Mouse (Mus musculus) v-Abl transformed pro-B cells (cell line): ENCODE data around the gene Kif19a.

ENCODE experiments used
- in situ Hi-C, 2 experiments: fragments of 400-800 bp; cut with MboI; formaldehyde crosslinking; loops; one replicate each; pipeline ENCODE4 v1.15.1; 2025; ENCODE audit not compliant: unreplicated experiment in 2 of 2

Gene Kif19a

DNA sequence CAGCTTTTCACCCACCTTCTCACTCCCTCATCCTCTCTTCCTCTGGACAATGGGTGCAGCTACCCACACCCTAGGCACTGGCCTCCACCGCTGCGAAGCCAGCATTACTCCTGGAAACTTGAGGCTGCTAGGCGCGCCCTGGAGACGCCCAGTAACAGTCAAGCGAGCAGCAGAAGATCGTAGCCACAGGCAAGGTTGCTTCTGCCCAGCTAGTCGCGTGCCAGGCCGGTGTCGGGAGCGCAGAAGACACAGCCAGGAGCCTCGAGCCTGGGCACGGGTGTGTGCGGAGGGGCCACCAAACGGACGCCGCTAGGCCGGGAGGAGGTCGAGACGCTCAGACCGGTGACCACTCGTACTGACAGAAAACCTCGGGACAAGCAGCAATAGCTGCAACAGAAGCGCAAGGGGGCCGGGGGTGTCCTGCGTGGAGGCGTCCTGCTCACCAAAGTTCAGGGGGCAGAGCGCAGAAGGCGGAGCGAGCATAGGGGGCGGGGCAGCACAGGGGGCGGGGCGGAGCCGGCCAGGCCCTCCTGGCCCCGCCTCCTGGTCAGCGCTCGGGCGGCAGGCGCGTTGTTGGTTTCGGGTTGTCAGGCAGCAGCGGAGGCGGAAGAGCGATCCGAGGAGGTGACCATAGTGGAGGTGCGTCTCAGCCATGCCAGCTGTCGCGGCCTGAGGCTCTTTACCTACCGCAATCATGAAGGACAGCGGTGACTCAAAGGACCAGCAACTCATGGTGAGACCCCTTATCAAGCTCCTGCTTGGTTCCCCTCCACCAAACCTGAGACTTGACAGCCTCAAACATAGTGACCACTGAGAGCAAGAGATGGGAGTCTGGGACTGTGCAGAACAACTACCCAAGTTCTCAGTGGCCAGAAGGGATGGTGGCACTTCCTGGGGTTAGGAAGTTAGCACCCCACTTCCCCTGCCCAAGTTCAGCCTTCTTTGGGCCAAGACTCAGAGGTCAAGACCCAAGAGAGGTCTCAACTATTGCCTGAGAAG is at the start of gene Kif19a:
Gene Kif19a, plus strand, starts transcription at position 569 of the 999 bp plus-strand sequence.
- in situ Hi-C loops = no loop called here

DNA sequence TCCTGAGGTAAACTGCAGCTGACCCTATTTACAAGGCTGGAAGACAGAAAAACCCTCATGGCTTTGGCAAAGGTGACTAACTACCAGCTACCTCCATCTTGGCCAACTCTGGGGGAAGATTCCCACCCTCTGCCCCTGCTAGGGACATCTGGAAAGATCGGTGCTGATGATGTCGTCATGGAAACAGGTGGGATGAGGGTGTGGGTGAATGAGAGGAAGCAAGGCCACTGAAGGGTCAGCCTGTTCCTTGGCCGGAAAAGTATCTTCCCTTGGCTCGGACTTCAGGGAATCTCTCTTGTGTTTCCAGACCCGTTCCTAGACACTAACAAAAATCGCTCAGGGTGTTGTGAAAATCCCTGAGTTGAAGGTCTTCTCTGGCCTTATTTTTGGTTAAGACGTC is 49.7 kb upstream of the Kif19a start:
- in situ Hi-C loops = no loop called here

DNA sequence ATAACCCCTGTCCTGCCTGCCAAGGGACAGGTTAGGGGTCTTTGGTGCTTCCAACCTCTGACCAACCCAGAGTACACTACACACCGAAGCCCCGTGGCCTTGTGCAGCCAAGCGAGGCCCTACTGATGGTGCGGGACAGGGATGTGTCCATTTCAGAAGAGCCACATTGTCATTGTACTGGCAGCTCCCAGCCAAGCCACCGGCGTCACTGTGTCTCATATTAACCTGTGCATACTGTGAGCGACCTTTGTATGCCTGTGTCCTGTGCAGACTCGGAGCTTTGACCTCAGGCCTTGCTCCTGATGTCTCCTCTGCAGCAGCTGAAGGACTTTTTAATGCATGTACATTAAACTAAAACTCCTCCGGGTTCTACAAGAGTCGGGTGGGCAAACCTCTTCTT is 44.7 kb upstream of the Kif19a start:
- in situ Hi-C loops = no loop called here

DNA sequence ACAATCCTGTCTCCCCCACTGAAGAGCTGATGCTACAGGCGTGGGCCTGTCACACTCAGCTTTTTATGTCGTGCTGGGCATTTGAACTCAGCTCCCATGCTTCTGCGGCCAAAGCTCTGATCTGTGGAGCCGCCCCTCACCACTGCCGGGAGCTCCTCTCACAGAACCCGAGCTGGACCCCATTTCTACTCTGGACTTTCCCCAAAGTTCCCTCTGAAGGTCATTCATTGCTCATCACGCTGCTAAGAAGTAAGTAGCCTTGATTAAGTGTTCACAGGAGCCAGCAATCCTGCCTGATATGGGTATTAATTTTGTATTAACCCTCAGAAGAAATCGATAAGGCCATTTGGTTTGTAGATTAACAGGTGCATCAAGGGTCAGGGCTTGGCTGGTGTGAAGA is 42.8 kb upstream of the Kif19a start:
- in situ Hi-C loops = no loop called here

DNA sequence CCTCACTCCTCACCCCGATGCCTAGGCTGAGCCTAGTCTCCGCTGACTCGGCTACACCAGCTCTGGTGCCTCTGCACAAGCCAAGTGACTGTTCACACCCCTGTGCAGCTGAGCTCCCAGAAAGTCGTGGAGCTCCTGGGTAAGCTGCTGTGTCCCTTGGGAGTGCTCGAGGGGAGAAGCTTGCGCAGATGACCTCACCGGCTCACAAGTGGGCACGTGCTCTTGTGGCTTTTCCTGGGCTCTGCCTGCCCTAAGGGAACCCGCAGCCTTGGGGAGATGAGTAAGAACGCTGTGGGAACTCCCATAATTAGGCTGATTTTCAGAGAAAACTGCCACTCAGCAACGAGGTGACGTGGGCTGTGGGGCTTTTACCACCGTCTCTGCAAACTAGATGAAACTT is 42.2 kb upstream of the Kif19a start:
- in situ Hi-C loops = no loop called here

DNA sequence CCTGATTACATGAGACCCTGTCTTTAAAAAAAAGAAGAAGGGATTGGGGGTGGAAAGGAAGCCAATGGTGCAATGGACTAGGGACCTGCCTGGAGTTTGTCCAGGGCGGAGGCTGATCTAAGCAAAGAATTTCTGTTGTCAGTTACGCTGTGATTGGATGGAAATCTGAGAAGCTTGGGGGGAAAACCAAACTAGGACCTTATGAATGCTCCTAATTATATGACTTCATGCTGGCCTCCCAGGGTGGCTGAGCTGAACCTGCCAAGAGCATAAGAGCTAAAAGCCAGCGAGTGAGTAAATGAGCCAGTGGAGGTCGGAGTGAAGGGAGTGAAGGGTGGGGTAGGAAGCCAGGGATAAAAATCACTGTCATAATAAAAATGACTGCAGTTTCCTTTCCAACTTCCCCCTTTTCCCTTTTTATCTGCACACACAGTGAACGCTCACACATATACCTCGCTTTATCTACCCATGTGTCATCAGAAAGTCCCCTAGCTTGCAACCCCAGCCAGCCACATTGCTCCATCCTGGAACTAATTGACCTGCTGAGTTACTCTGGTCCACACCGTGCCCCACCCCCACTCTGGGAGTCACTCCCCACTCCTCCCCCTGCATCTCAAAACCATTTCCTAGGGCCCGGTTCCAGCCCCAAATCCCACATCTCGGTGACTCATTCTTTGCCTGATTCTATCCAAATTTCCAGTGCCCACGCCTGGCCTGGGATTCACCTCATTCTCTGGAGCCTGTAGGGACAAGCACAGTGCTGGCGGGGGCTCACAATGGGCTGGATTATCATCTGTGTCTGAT is 40.2 kb upstream of the Kif19a start:
- in situ Hi-C loops = no loop called here

DNA sequence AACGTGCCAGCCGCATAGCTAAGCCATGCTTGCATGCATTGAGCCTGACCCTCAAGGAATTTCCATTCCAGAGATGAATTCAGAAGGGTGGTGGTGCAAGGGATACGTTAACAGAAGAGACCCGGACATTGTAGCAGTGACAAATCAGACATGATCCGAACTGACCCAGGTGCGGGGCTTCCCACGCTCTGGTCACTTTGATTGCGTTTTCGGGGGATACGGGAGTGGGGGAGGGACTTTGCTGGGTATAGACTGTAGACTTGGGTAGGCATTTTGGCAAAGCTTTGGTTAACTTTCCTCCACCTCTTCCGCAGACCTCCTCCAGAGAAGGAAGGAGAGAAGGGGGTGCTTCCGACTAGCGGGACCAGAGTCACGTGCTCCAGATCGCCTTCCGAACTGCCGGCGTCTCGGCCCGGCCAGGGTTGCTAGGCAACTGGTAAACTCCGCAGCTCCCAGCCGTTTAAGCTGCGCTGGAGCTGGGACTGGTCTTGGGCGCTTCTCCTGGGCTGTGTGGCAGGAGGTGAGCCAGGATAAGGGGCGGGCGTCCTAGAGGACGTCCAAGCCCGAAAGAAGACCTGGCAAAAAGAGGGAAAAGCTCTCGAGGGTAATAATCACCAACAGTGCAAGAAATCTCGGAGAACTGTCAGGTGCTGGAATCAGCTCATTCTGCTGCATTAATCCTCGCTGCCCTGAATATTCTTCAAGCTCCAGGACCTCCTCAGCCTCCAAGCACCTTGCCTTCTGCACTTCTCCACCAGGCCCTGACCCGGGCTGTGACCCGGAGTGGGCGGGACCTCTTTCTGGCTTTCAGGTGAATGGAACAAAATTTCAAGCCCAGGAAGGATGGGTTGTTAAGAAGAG is 38.0 kb upstream of the Kif19a start, which contains the start of gene Dnaic2:
Gene Dnaic2, plus strand, starts transcription at position 444 of the 861 bp plus-strand sequence.
- in situ Hi-C loops = no loop called here

DNA sequence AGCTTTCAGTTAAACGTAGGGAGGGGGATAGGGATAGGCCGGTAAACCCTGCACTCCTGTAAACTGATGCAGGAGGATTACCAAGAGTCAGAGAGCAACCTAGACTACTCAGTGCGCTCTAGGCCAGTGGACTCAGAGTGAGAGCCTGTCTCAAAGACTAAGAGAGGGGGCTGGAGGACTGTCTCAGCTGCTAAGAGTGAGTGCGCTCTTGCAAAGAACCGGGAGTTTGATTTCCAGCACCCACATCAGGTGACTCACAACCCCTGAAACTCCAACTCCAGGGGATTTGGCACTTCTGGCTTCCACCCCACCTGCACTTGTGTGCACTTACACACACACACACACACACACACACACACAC is 37.4 kb upstream of the Kif19a start:
- in situ Hi-C loops = no loop called here

DNA sequence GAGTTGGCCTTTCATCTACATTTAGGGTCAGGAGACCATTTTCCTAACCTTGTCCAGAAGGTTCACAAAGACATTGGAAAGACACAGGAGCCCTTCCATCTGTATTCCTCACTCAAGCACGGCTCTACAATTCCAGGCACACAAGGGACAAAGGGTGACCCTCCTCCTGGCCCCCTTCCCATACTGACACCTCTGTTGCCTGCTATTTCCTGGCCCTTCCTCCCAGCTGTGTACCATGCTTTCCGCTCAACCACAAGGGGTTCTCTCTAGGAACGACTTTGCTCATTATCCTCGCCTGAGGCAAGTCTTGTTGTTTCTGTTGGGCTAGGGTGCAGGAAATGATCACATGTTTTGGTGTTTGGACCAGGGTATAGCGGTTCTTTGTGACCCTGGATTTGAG is 36.9 kb upstream of the Kif19a start:
- in situ Hi-C loops = no loop called here

DNA sequence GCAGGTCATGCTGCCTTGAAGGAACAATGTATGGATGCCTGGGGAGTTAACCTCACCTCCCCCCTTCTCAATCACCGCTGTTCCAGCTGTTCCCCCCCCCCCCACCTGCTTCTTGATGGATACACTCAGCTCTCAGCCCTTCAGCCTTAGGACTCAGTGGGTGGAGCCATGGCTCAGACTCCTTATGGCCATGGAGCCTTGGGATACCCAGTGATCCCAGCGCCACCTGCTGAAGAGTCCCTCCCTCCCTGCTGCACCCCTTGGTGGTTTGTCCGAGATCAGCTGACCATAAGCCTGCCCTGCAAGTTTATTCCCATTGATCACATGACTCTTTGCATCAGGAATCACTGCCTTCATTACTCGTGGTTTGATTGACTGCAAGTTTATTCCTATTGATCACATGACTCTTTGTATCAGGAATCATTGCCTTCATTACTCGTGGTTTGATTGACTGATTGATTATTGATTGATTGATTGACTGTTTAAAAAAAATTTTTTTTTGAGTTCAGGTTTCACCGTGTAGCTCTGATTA is 35.3 kb upstream of the Kif19a start:
- in situ Hi-C loops = loop anchor here in 1 of 2 experiments (5.0 kb wide), 1 partner anchor 48 kb away; no protein-coding TSS in a partner anchor

DNA sequence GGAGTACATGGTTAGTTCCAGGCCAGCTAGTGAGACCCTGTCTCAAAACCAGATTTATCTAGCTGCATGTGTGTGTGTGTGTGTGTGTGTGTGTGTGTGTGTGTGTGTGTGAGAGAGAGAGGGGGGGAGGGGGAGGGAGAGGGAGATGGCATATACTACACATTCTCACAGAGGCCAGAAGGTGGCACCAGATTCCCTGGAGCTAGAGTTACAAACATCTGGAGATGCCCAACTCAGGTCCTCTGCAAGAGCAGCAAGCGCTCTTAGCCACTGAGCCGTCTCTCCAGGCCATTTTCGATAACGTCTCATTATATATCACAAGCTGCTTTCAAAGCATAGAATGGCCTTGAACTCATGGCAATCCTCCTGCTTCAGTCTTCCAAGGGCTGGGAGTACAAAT is 33.5 kb upstream of the Kif19a start:
- in situ Hi-C loops = loop anchor here in 1 of 2 experiments (5.0 kb wide), 1 partner anchor 49 kb away; no protein-coding TSS in a partner anchor

DNA sequence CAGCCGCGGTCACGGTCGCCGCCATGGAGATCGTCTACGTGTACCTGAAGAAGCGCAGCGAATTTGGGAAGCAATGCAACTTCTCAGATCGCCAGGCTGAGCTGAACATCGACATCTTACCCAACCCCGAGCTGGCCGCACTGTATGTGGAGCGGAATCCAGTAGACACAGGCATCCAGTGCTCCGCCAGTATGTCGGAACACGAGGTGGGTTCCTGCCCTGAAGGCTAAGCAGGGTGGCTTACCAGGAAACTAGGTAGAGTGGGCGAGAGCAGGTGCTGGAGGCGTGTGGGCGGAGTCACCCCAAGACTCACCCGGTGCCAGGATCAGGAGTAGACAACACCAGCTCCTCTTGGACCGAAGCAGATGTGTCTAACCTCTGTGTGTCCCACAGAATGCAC is 32.3 kb upstream of the Kif19a start:
- in situ Hi-C loops = loop anchor here in 1 of 2 experiments (5.0 kb wide), 1 partner anchor 51 kb away; no protein-coding TSS in a partner anchor

DNA sequence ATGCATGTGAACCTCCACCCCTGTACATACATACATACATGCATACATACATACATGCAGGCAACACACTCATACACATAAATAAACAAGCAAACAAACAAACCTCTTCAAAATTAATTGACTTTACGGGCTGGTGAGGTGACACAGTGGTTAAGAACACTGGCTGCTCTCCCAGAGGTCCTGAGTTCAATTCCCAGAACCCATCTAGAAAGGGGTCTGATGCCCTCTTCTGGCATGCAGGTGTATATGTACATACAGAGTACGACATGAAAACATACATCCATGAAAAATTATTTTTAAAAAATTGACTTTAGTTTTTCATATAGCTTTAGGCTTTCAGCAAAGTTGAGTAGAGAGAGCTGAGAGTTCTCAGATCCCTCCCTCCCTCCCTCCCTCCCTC is 29.1 kb upstream of the Kif19a start:
- in situ Hi-C loops = loop anchor here (5.0 kb wide), 2 partner anchors 64 to 176 kb away; no protein-coding TSS in a partner anchor

DNA sequence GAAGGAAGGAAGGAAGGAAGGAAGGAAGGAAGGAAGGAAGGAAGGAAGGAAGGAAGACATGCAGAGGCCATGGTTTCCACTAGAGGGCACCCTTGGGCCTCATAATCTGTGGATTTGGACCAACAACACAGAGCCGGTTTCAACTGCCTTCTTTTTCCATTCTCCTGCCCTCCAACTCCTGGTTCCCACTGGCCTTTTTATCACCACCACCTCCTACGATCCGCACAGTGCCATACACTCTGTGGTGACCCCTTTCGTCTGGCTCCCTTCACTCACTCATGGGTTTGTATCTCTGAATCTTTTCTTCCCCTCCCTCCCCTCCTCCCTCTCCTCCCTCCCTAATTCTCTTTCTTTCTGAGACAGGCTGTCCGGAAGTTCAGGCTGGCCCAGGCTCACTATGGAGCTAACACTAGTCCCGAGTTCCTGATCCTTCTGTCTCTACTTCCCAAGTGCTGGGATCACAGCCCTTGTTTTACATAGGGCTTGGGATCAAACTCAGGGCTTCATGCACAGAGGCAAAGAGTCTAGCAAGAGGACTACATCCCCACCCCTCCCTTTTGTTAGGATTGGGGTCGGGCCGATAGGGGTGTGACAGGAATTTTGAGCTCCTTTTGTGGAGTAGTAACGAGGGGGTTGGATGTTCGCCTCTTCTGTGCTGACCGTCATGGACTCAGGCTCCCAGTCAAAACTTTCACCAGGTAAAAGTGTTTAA is 28.1 kb upstream of the Kif19a start:
- in situ Hi-C loops = loop anchor here (5.0 kb wide), 2 partner anchors 65 to 175 kb away; no protein-coding TSS in a partner anchor

DNA sequence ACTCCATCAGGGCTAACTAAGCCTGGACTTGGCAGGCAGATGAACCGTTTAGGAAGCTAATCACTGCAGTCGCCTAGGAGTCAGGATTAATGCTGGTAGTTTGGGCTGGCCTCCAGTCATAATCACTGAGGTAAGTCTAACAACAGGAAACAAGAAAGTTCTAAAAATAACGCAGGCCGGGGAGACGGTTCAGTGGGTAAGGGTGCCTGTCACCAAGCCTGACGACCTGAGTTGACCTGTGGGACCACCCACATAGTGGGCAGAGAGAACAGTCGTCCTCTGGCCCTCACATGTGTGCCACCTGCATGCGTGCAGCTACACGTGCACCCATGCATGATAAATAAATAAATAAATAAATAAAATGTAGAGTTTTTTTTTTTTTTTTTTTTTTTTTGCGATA is 24.6 kb upstream of the Kif19a start:
- in situ Hi-C loops = no loop called here

DNA sequence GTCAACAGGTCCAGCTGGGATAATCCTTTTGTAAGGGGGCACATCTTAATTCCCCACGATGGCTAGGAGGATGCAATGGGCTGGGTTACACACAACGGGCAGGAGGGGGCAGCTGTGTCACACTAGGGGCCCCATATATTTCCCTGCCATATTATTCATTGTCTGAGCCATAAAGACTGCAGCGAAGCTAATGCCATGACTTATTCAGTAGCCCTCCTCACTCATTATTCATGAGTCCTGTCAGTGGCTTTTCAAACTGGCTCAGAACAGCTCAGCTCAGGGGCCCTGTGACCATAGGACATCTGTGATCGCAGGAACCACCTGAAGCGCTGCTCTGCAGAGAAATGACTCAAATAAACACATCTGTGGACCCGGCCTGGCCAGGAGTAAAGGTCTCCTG is 23.7 kb upstream of the Kif19a start:
- in situ Hi-C loops = no loop called here

DNA sequence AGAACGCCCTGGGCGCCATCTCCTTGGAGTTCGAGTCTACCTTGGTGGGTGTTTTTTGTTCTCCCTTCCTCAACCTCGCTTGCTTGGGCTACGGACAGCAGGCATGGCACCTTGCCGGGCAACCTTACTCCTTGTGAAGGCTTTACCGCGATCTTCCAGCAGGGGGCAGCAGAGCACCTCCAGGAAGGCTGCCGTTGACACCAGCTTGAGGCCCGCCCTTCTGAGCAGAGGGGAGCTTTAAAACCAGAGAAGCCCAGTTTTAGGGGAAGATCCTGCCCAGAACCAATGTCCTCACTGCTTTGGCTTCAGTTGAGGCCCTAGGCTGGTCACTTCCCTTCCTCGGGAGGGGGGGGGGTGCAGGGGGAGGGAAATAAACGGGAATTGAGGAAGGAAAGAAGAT is 20.1 kb upstream of the Kif19a start:
- in situ Hi-C loops = loop anchor here (5.0 kb wide), 3 partner anchors 42 to 132 kb away; partner anchors contain the start of genes Btbd17 (in 1 of the 2) and Gpr142 (in 1 of the 2)

DNA sequence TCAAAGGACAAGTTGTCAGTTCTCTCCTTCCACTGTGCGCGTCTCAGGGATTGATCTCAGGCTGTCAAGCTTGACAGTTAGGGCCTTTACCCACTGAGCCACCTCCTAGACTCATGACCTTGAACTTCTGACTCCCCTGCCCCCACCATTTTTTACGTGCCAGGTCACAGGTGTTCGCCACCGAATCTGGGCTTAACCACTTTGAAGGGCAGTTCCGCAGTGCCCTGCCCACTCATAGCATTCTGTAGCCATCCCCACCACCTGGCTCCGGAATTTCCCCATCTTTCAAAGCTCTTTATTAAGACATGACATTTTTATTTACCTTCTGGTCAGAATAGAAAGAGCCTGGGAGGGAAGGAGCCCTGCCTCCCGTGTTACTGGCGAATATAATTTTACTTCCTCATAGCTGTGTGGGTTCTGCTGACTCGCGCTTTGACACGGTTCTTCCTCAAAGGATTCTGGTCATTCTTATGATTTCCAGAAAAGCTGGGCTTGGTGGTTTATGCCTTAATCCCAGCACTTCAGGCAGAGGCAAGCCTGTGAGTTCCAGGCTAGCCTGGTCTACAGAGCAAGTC is 17.5 kb upstream of the Kif19a start:
- in situ Hi-C loops = loop anchor here (5.0 kb wide), 3 partner anchors 40 to 130 kb away; partner anchors contain the start of genes Btbd17 (in 1 of the 2) and Gpr142 (in 1 of the 2)

DNA sequence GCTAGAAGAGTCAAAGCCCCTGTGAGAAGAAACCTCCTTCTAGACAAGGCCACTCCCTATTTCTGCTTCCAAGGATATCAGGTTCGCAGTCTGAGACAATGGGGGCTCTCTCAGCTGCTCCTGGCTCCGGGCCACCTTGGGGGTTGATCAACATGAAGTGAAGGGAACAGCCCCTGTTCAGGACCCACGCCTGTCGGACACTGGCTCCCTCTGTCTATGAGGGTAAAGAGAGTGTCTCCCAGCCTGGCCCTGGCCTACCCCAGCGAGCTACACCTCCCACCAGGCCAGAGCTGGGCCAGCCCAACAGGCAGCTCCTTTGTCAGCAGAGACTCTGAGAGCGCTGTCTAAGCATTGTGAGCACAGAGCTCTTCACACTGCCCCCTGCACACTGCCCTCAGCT is 4.7 kb downstream of the Kif19a start:
- in situ Hi-C loops = no loop called here
